Mouse (Mus musculus): ENCODE data around the gene Farp1. TPM values are rescaled to one million over a fixed set of nuclear protein-coding genes. Genes with fewer than 3 reads are reported as not detected.

Farp1 gene
- total RNA-seq, 1 experiment: 8.6 TPM

GRCm38 (mm10) chr14:121148088-121148785 is 113.2 kb downstream of the Farp1 start:
- Histone ChIP-seq H3K9me3 (ENCODE audit: control insufficient read depth, insufficient read depth, low read depth, low read length) (no peaks in the 10 kb centered on the region), H3K36me3 (ENCODE audit: control insufficient read depth, insufficient read depth, low read length, poor library complexity, severe bottlenecking) (no peaks in the 10 kb centered on the region), H3K4me1 (ENCODE audit: control insufficient read depth in 2 of 2, insufficient read depth in 2 of 2, low read length in 2 of 2, poor library complexity in 1 of 2) (peaks cover 0 to 14% of the 10 kb centered on the region in 2 experiments; a peak in 1 of 4 replicates), H3K9ac (ENCODE audit: insufficient read depth, low read depth, low read length, poor library complexity, severe bottlenecking) (no peak overlapping the region), H3K27ac (ENCODE audit: insufficient read depth, low read depth, low read length, poor library complexity, severe bottlenecking) (no peak overlapping the region), H3K4me3 (ENCODE audit: insufficient read depth in 1 of 2, low read depth in 1 of 2, low read length in 2 of 2, poor library complexity in 1 of 2, severe bottlenecking in 1 of 2) (no peak overlapping the region)
- DNase-seq (ENCODE audit: low read depth, low spot score): no peak
- TF ChIP-seq MAFK (IDR thresholded peaks at IDR 0.05; ENCODE audit: insufficient read depth, low read depth, low read length) (no peak), HCFC1 (IDR thresholded peaks at IDR 0.05; ENCODE audit: borderline replicate concordance, insufficient read depth, low read length) (no peak), CHD2 (IDR thresholded peaks at IDR 0.05; ENCODE audit: low read depth, low read length) (no peak), ZC3H11A (IDR thresholded peaks at IDR 0.05; ENCODE audit: borderline replicate concordance, low read depth, low read length) (no peak), ZNF384 (IDR thresholded peaks at IDR 0.05; ENCODE audit: low read depth, low read length) (no peak)
- in situ Hi-C loops (cut with MboI; ENCODE audit: low sequenced_read_pairs in 2 of 2, unreplicated experiment in 2 of 2): no loop called here

- no peak overlapping the region for H3K9ac ChIP-seq (ENCODE audit: insufficient read depth, low read depth, low read length, poor library complexity, severe bottlenecking)
- in situ Hi-C loops (cut with MboI; ENCODE audit: low sequenced_read_pairs in 2 of 2, unreplicated experiment in 2 of 2): no loop called here
- no peak overlapping the region for H3K4me3 ChIP-seq (ENCODE audit: insufficient read depth in 1 of 2, low read depth in 1 of 2, low read length in 2 of 2, poor library complexity in 1 of 2, severe bottlenecking in 1 of 2)
- H3K36me3 ChIP-seq (ENCODE audit: control insufficient read depth, insufficient read depth, low read length, poor library complexity, severe bottlenecking): no peaks in the 10 kb centered on the region
- TF ChIP-seq CHD2 (IDR thresholded peaks at IDR 0.05; ENCODE audit: low read depth, low read length): no peak
- TF ChIP-seq ZNF384 (IDR thresholded peaks at IDR 0.05; ENCODE audit: low read depth, low read length): no peak
- TF ChIP-seq MAFK (IDR thresholded peaks at IDR 0.05; ENCODE audit: insufficient read depth, low read depth, low read length): no peak
- no peak for TF ChIP-seq HCFC1 (IDR thresholded peaks at IDR 0.05; ENCODE audit: borderline replicate concordance, insufficient read depth, low read length)
- no peak for TF ChIP-seq ZC3H11A (IDR thresholded peaks at IDR 0.05; ENCODE audit: borderline replicate concordance, low read depth, low read length)
- DNase-seq (ENCODE audit: low read depth, low spot score): no peak
- H3K9me3 ChIP-seq (ENCODE audit: control insufficient read depth, insufficient read depth, low read depth, low read length): no peaks in the 10 kb centered on the region
- H3K4me1 ChIP-seq (ENCODE audit: control insufficient read depth in 2 of 2, insufficient read depth in 2 of 2, low read length in 2 of 2, poor library complexity in 1 of 2): peaks cover 0 to 14% of the 10 kb centered on the region in 2 experiments; a peak in 1 of 4 replicates
- H3K27ac ChIP-seq (ENCODE audit: insufficient read depth, low read depth, low read length, poor library complexity, severe bottlenecking): no peak overlapping the region
Observed at GRCm38 (mm10) chr14:121149984-121150383, 115.0 kb downstream of the Farp1 start.

DNA sequence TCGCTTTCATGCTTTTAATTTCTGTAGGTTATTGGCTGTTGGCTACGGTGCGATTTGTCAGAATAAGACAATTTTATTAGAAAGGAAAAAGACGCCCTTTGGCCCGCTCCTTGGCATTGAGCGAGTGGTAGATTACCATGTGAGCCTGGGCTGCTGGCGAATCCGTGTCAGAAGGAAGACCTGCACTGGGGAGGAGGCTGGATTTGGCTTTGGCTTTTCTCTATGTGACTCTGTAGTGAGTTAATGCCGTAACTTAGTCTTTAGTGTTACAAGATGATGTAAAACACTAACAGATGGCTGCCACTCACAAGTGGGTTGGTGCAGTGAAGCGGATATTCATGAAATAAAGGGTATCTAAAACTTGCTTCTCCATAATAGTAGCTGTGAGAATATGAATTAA is 116.8 kb downstream of the Farp1 start:
- no peak for DNase-seq (ENCODE audit: low read depth, low spot score)
- TF ChIP-seq MAFK (IDR thresholded peaks at IDR 0.05; ENCODE audit: insufficient read depth, low read depth, low read length): no peak
- no peak for TF ChIP-seq ZNF384 (IDR thresholded peaks at IDR 0.05; ENCODE audit: low read depth, low read length)
- TF ChIP-seq ZC3H11A (IDR thresholded peaks at IDR 0.05; ENCODE audit: borderline replicate concordance, low read depth, low read length): no peak
- TF ChIP-seq CHD2 (IDR thresholded peaks at IDR 0.05; ENCODE audit: low read depth, low read length): no peak
- TF ChIP-seq HCFC1 (IDR thresholded peaks at IDR 0.05; ENCODE audit: borderline replicate concordance, insufficient read depth, low read length): no peak
- Histone ChIP-seq H3K9ac (ENCODE audit: insufficient read depth, low read depth, low read length, poor library complexity, severe bottlenecking) (no peak overlapping the region), H3K9me3 (ENCODE audit: control insufficient read depth, insufficient read depth, low read depth, low read length) (no peaks in the 10 kb centered on the region), H3K36me3 (ENCODE audit: control insufficient read depth, insufficient read depth, low read length, poor library complexity, severe bottlenecking) (no peaks in the 10 kb centered on the region), H3K27ac (ENCODE audit: insufficient read depth, low read depth, low read length, poor library complexity, severe bottlenecking) (no peak overlapping the region), H3K4me1 (ENCODE audit: control insufficient read depth in 2 of 2, insufficient read depth in 2 of 2, low read length in 2 of 2, poor library complexity in 1 of 2) (peaks cover 0 to 3% of the 10 kb centered on the region in 2 experiments; a peak in 1 of 4 replicates), H3K4me3 (ENCODE audit: insufficient read depth in 1 of 2, low read depth in 1 of 2, low read length in 2 of 2, poor library complexity in 1 of 2, severe bottlenecking in 1 of 2) (no peak overlapping the region)
- in situ Hi-C loops (cut with MboI; ENCODE audit: low sequenced_read_pairs in 2 of 2, unreplicated experiment in 2 of 2): no loop called here

GRCm38 (mm10) chr14:121152771-121153170 is 117.8 kb downstream of the Farp1 start:
- peaks cover 0 to 3% of the 10 kb centered on the region in 2 experiments; a peak in 1 of 4 replicates for H3K4me1 ChIP-seq (ENCODE audit: control insufficient read depth in 2 of 2, insufficient read depth in 2 of 2, low read length in 2 of 2, poor library complexity in 1 of 2)
- TF ChIP-seq ZNF384 (IDR thresholded peaks at IDR 0.05; ENCODE audit: low read depth, low read length): no peak
- TF ChIP-seq ZC3H11A (IDR thresholded peaks at IDR 0.05; ENCODE audit: borderline replicate concordance, low read depth, low read length): no peak
- TF ChIP-seq MAFK (IDR thresholded peaks at IDR 0.05; ENCODE audit: insufficient read depth, low read depth, low read length): no peak
- TF ChIP-seq HCFC1 (IDR thresholded peaks at IDR 0.05; ENCODE audit: borderline replicate concordance, insufficient read depth, low read length): no peak
- no peak for TF ChIP-seq CHD2 (IDR thresholded peaks at IDR 0.05; ENCODE audit: low read depth, low read length)
- H3K4me3 ChIP-seq (ENCODE audit: insufficient read depth in 1 of 2, low read depth in 1 of 2, low read length in 2 of 2, poor library complexity in 1 of 2, severe bottlenecking in 1 of 2): no peak overlapping the region
- H3K9ac ChIP-seq (ENCODE audit: insufficient read depth, low read depth, low read length, poor library complexity, severe bottlenecking): no peak overlapping the region
- in situ Hi-C loops (cut with MboI; ENCODE audit: low sequenced_read_pairs in 2 of 2, unreplicated experiment in 2 of 2): no loop called here
- no peak for DNase-seq (ENCODE audit: low read depth, low spot score)
- H3K27ac ChIP-seq (ENCODE audit: insufficient read depth, low read depth, low read length, poor library complexity, severe bottlenecking): no peak overlapping the region
- H3K9me3 ChIP-seq (ENCODE audit: control insufficient read depth, insufficient read depth, low read depth, low read length): no peaks in the 10 kb centered on the region
- H3K36me3 ChIP-seq (ENCODE audit: control insufficient read depth, insufficient read depth, low read length, poor library complexity, severe bottlenecking): no peaks in the 10 kb centered on the region

Data from ES-E14 (cell line).